33 mouse cellular contexts compared by ENCODE assay signal in the genomic region with DNA sequence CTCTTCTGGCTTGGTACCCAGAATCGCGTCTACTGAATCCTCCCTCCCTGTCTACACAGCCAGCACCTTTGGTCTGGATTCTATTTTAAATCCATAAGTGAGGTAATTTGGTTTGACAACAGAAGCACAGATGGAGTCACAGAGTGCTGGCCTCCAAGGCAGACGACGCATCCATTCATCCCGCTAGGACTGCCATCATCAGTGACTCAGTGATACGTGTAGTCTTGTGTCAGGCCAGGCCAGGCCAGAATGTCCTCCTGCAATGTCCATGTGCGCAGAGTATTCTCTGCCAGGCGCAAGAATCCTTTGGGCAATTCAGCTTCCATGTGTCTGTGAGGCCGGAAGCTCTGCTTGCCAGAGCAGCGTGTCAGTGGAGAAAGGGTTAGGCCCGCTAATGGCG. TPM values are rescaled to one million over a fixed set of nuclear protein-coding genes. Genes with fewer than 3 reads are reported as not detected.
DNase-seq lines count a peak whose midpoint lies in the region; ATAC-seq and TF ChIP-seq lines count a peak whose summit lies in the region.
"Had no signal": no experiment of that assay in that cellular context is flagged by ENCODE, and none has a peak within 500 bp of the region (broad histone marks: within the 10 kb centered on the region; RNA-seq: fewer than 3 reads in every experiment).

No protein-coding gene starts in this region.

- DNase-seq in embryo, embryonic 10 days (ENCODE audit: low spot score): peak; percentile 2
- no peak for DNase-seq in embryo, embryonic 11 days
- peak; percentile 21 for DNase-seq in Muller cell, postnatal 12 days (ENCODE audit: inconsistent ontology term)
- peak; percentile 25 to 61 for DNase-seq in cerebellum, adult 2 months
- peak; percentile 35 to 44 for DNase-seq in cerebellum, postnatal 14 days
- DNase-seq in retina, embryonic 14.5 days (ENCODE audit: low spot score): no peak
- DNase-seq: adrenal gland, postnatal 10 days; B cell, adult 2 months; heart, adult 2 months; heart, postnatal 14 days; kidney, adult 2 months; layer of hippocampus, adult 9-11 months; liver; lung, adult 2 months; lung, postnatal 10 days; thymus, adult 18-20 months; thymus, postnatal 25 days had no signal

- no peaks in the 10 kb centered on the region for H3K27me3 ChIP-seq in cerebellum, adult 2 months (ENCODE audit: control insufficient read depth, insufficient read depth, low read length)
- H3K27me3 ChIP-seq in kidney, embryonic 14.5 days (ENCODE audit: control insufficient read depth, insufficient read depth, low read length): no peaks in the 10 kb centered on the region
- H3K27me3 ChIP-seq in forebrain, embryonic 13.5 days: no peaks in the 10 kb centered on the region
- H3K27me3 ChIP-seq: embryonic facial prominence, embryonic 12.5 days; intestine, embryonic 15.5 days; midbrain, embryonic 13.5 days; neural tube, embryonic 13.5 days; stomach, embryonic 15.5 days had no signal

- no peak overlapping the region for H3K4me2 ChIP-seq in kidney, embryonic 14.5 days (replicated peaks; ENCODE audit: low read depth, low read length)
- H3K4me2 ChIP-seq in forebrain, embryonic 13.5 days: no peak overlapping the region
- H3K4me2 ChIP-seq: embryonic facial prominence, embryonic 12.5 days; heart, embryonic 13.5 days; intestine, embryonic 15.5 days; midbrain, embryonic 13.5 days; neural tube, embryonic 13.5 days; stomach, embryonic 15.5 days had no signal

- H3K4me3 ChIP-seq in cerebellum, adult 2 months (replicated peaks; ENCODE audit: insufficient read depth, low read depth, low read length): no peak overlapping the region
- no peak overlapping the region for H3K4me3 ChIP-seq in kidney, embryonic 14.5 days (ENCODE audit: low read length)
- H3K4me3 ChIP-seq in forebrain, embryonic 13.5 days: no peak overlapping the region
- H3K4me3 ChIP-seq: embryonic facial prominence, embryonic 12.5 days; forebrain, embryonic 10.5 days; heart, adult 2 months; heart, embryonic 13.5 days; intestine, embryonic 15.5 days; midbrain, embryonic 13.5 days; neural tube, embryonic 13.5 days; stomach, embryonic 15.5 days had no signal

- H3K4me1 ChIP-seq in cerebellum, adult 2 months (ENCODE audit: control insufficient read depth, insufficient read depth, low read length): no peaks in the 10 kb centered on the region; the same call in 1 of the 2 replicates
- no peaks in the 10 kb centered on the region for H3K4me1 ChIP-seq in kidney, embryonic 14.5 days (ENCODE audit: control insufficient read depth, insufficient read depth, low read length)
- H3K4me1 ChIP-seq in forebrain, embryonic 13.5 days: no peaks in the 10 kb centered on the region
- H3K4me1 ChIP-seq: midbrain, embryonic 13.5 days; neural tube, embryonic 13.5 days; stomach, embryonic 15.5 days had no signal

- H3K36me3 ChIP-seq in kidney, embryonic 14.5 days (ENCODE audit: control insufficient read depth, insufficient read depth, low read length): no peaks in the 10 kb centered on the region
- H3K36me3 ChIP-seq in forebrain, embryonic 13.5 days (ENCODE audit: poor library complexity, severe bottlenecking): no peaks in the 10 kb centered on the region
- H3K36me3 ChIP-seq: embryonic facial prominence, embryonic 12.5 days; forebrain, embryonic 10.5 days; heart, embryonic 13.5 days; intestine, embryonic 15.5 days; midbrain, embryonic 13.5 days; neural tube, embryonic 13.5 days; stomach, embryonic 15.5 days had no signal

- H3K27ac ChIP-seq in cerebellum, adult 2 months (ENCODE audit: insufficient read depth, low read length): no peak overlapping the region
- no peak overlapping the region for H3K27ac ChIP-seq in kidney, embryonic 14.5 days (ENCODE audit: low read depth, low read length)
- no peak overlapping the region for H3K27ac ChIP-seq in forebrain, embryonic 13.5 days
- H3K27ac ChIP-seq: embryonic facial prominence, embryonic 12.5 days; forebrain, embryonic 10.5 days; heart, adult 2 months; heart, embryonic 13.5 days; hindbrain, postnatal 0 days; intestine, embryonic 15.5 days; kidney, postnatal 0 days; liver, embryonic 14.5 days; macrophage; midbrain, embryonic 13.5 days; neural tube, embryonic 13.5 days; stomach, embryonic 15.5 days had no signal

- H3K9ac ChIP-seq in kidney, embryonic 14.5 days (ENCODE audit: low read depth, low read length): no peak overlapping the region
- H3K9ac ChIP-seq in forebrain, embryonic 13.5 days: no peak overlapping the region
- H3K9ac ChIP-seq: embryonic facial prominence, embryonic 12.5 days; heart, embryonic 13.5 days; intestine, embryonic 15.5 days; liver, embryonic 14.5 days; midbrain, embryonic 13.5 days; neural tube, embryonic 13.5 days; stomach, embryonic 15.5 days had no signal

- no peak for ATAC-seq in kidney, embryonic 14.5 days (ENCODE audit: low FRiP score, low TSS enrichment)
- ATAC-seq in forebrain, embryonic 13.5 days: no peak
- ATAC-seq: forebrain, embryonic 16.5 days; hindbrain, postnatal 0 days; intestine, embryonic 15.5 days; midbrain, embryonic 13.5 days had no signal

- TF ChIP-seq CTCF in cerebellum, adult 2 months (IDR thresholded peaks at IDR 0.05; ENCODE audit: borderline replicate concordance, insufficient read depth, low read depth, low read length): no peak

- 54% methylated on average over 12 of the region's 12 CpGs for WGBS in cerebellum, adult 2 months
- 95% methylated on average over 12 of the region's 12 CpGs for WGBS in kidney, embryonic 14.5 days
- 95% methylated on average over 12 of the region's 12 CpGs for WGBS in forebrain, embryonic 13.5 days

- no peaks in the 10 kb centered on the region for H3K9me3 ChIP-seq in kidney, embryonic 14.5 days (ENCODE audit: control insufficient read depth, low read length)
- no peaks in the 10 kb centered on the region for H3K9me3 ChIP-seq in forebrain, embryonic 13.5 days (replicated peaks)
- H3K9me3 ChIP-seq: forebrain, embryonic 10.5 days; heart, embryonic 13.5 days; intestine, embryonic 15.5 days; midbrain, embryonic 13.5 days; neural tube, embryonic 13.5 days; stomach, embryonic 15.5 days had no signal

- TF ChIP-seq POLR2A in cerebellum, adult 2 months (IDR thresholded peaks at IDR 0.05; ENCODE audit: borderline replicate concordance, insufficient read depth, low read length): no peak

RNA-seq across cellular contexts. Expression of gene Fam180a, which starts 4.0 kb away (rescaled TPM):
- 0.74 and 0.93 TPM in 2 replicates for polyA plus RNA-seq in cerebellum, adult 2 months (2012; rRNA removed)
- not detected in 2 replicates for polyA plus RNA-seq in kidney, embryonic 14.5 days (2014; fragmentation: Nextera tagmentation; extraction: Ambion mirVana)
- polyA plus RNA-seq in forebrain, embryonic 13.5 days (2015; fragmentation: Nextera tagmentation; extraction: Ambion mirVana): not detected in 2 replicates
- polyA plus RNA-seq: embryonic facial prominence, embryonic 12.5 days; forebrain, embryonic 10.5 days; hindbrain, embryonic 11.5 days; limb, embryonic 11.5 days; macrophage had no signal

RNA-seq across cellular contexts. Expression of gene Slc13a4, which starts 22.0 kb away (rescaled TPM):
- 4.9 and 9.8 TPM in 2 replicates for polyA plus RNA-seq in cerebellum, adult 2 months (2012; rRNA removed)
- 0.05 TPM in 1 of 2 replicates, not detected in the other for polyA plus RNA-seq in kidney, embryonic 14.5 days (2014; fragmentation: Nextera tagmentation; extraction: Ambion mirVana)
- 0.50 and 0.94 TPM in 2 replicates for polyA plus RNA-seq in forebrain, embryonic 13.5 days (2015; fragmentation: Nextera tagmentation; extraction: Ambion mirVana)
- polyA plus RNA-seq: macrophage had no signal

Comparison
In these comparisons a context has a peak if more than half of its experiments do, and no peak if none do; other contexts are left out.
1. DNase-seq: peak in embryo, embryonic 10 days (single experiment), Muller cell, postnatal 12 days (single experiment), cerebellum, adult 2 months (2 of 2) and cerebellum, postnatal 14 days (2 of 2); none in embryo, embryonic 11 days (single experiment) and retina, embryonic 14.5 days (single experiment).